Mouse (Mus musculus) ZHBTc4 (cell line): ENCODE data around the gene Sycp2.
"Not testable (repeated sequence)": the region's sequence is repeated elsewhere in the genome, so short reads cannot be mapped to it uniquely, and the experiment has no call there.

Source experiments
- DNase-seq: peaks from one replicate; pipeline ENCODE4 v3.0.0-alpha.2; 2011; ENCODE audit warnings: low read depth, low spot score

Gene Sycp2

GRCm38 (mm10) chr2:178413481-178414260 is 6.2 kb upstream of the Sycp2 start:
- peak; percentile 74 for DNase-seq

- DNase-seq, result no peak
Observed at GRCm38 (mm10) chr2:178413081-178413480, 5.6 kb upstream of the Sycp2 start.

GRCm38 (mm10) chr2:178412598-178412997 is 5.1 kb upstream of the Sycp2 start:
- no peak for DNase-seq

GRCm38 (mm10) chr2:178410286-178410685 is 2.8 kb upstream of the Sycp2 start:
- no peak for DNase-seq

GRCm38 (mm10) chr2:178409024-178409423 is 1.5 kb upstream of the Sycp2 start:
- no peak for DNase-seq

- DNase-seq, result no peak
Observed at GRCm38 (mm10) chr2:178342597-178342996, 64.9 kb downstream of the Sycp2 start.

- not testable (repeated sequence) for DNase-seq
Observed at GRCm38 (mm10) chr2:178342105-178342504, 65.4 kb downstream of the Sycp2 start.

- DNase-seq, result no peak
Observed at GRCm38 (mm10) chr2:178339044-178339443, 68.4 kb downstream of the Sycp2 start.

- DNase-seq, result peak; percentile 25
Observed at GRCm38 (mm10) chr2:178337878-178338277, 69.6 kb downstream of the Sycp2 start.

GRCm38 (mm10) chr2:178329986-178330385 is 77.5 kb downstream of the Sycp2 start:
- peak; percentile 13 for DNase-seq

- DNase-seq, result no peak
Observed at GRCm38 (mm10) chr2:178329551-178329950, 77.9 kb downstream of the Sycp2 start.

- peak; percentile 81 for DNase-seq
Observed at GRCm38 (mm10) chr2:178327466-178328040, 79.9 kb downstream of the Sycp2 start.

GRCm38 (mm10) chr2:178326750-178327465 is 80.6 kb downstream of the Sycp2 start:
- DNase-seq, result no peak

GRCm38 (mm10) chr2:178326067-178326466 is 81.4 kb downstream of the Sycp2 start:
- no peak for DNase-seq

- no peak for DNase-seq
Observed at GRCm38 (mm10) chr2:178324818-178325217, 82.7 kb downstream of the Sycp2 start.

GRCm38 (mm10) chr2:178324410-178324809 is 83.1 kb downstream of the Sycp2 start:
- DNase-seq, result no peak

GRCm38 (mm10) chr2:178321271-178321670 is 86.2 kb downstream of the Sycp2 start:
- no peak for DNase-seq

- DNase-seq, result no peak
Observed at GRCm38 (mm10) chr2:178319766-178320165, 87.7 kb downstream of the Sycp2 start.

- no peak for DNase-seq
Observed at GRCm38 (mm10) chr2:178316281-178316680, 91.2 kb downstream of the Sycp2 start.

- DNase-seq, result peak; percentile 38
Observed at GRCm38 (mm10) chr2:178313539-178313938, 93.9 kb downstream of the Sycp2 start.

- no peak for DNase-seq
Observed at GRCm38 (mm10) chr2:178304669-178305068, 102.8 kb downstream of the Sycp2 start.

GRCm38 (mm10) chr2:178304188-178304529 is 103.3 kb downstream of the Sycp2 start:
- no peak for DNase-seq
